Mouse (Mus musculus) kidney, postnatal 0 days (tissue): ENCODE measurements around the gene Cep85l. TPM values are rescaled to one million over a fixed set of nuclear protein-coding genes. Genes with fewer than 3 reads are reported as not detected.

Experiments
- ATAC-seq: fragments of 200-750 bp; cut with Nextera tagmentation; replicated peaks from 2 replicates; pipeline ENCODE4 v1.8.0; 2017; ENCODE audit warnings: low read depth, moderate number of reproducible peaks, moderate TSS enrichment, moderate library complexity; ENCODE audit not compliant: low FRiP score
- DNase-seq: peaks from one replicate; pipeline ENCODE4 v3.0.0-alpha.2; 2016; ENCODE audit warnings: low spot score
- H3K27ac ChIP-seq: fragments of 300-500 bp; sonication (generic); 2 replicates; pipeline ENCODE4 v1.5.1; 2014; ENCODE audit warnings: mild to moderate bottlenecking
- H3K27me3 ChIP-seq: fragments of 300-500 bp; sonication (generic); 2 replicates; pipeline ENCODE4 v1.6.1; 2014; ENCODE audit warnings: low read length, mixed read lengths; ENCODE audit not compliant: insufficient read depth
- H3K36me3 ChIP-seq: fragments of 300-500 bp; sonication (generic); 2 replicates; pipeline ENCODE4 v1.6.1; 2014; ENCODE audit warnings: low read length, mixed read lengths; ENCODE audit not compliant: insufficient read depth
- H3K4me1 ChIP-seq: fragments of 300-500 bp; sonication (generic); replicated peaks from 2 replicates; pipeline ENCODE4 v1.6.1; 2014; ENCODE audit warnings: antibody characterized with exemption, low read length, mixed read lengths; ENCODE audit not compliant: insufficient read depth
- H3K4me2 ChIP-seq: fragments of 300-500 bp; sonication (generic); 2 replicates; pipeline ENCODE4 v1.6.1; 2014; ENCODE audit warnings: mild to moderate bottlenecking, low read length, moderate library complexity, mixed read lengths
- H3K4me3 ChIP-seq: fragments of 300-500 bp; sonication (generic); replicated peaks from 2 replicates; pipeline ENCODE4 v1.5.1; 2014; ENCODE audit warnings: low read depth, low read length
- H3K9ac ChIP-seq: fragments of 300-500 bp; sonication (generic); 2 replicates; pipeline ENCODE4 v1.6.1; 2014; ENCODE audit warnings: low read depth, low read length
- H3K9me3 ChIP-seq: fragments of 300-500 bp; sonication (generic); replicated peaks from 2 replicates; pipeline ENCODE4 v1.6.1; 2016; ENCODE audit warnings: low read length, inconsistent platforms, mixed read lengths
- CTCF ChIP-seq: IDR thresholded peaks from 2 replicates; pipeline ENCODE4 v1.5.1; 2016; ENCODE audit warnings: antibody characterized with exemption, low read depth, mild to moderate bottlenecking, moderate library complexity
- WGBS: fragments of 180-500 bp; shearing (Covaris S2); extraction: QIAGEN DNeasy Blood & Tissue Kit; methylation state at CpG from one replicate; pipeline ENCODE4 v1.1.7; 2014; 5-methylcytosine and 5-hydroxymethylcytosine counted together
- polyA plus RNA-seq: library from polyadenylated mRNA; unstranded; fragments of >200 nt; fragmentation: Nextera tagmentation; extraction: Ambion mirVana; gene quantifications from 2 replicates; pipeline ENCODE4 v1.2.1, GENCODE M21; 2015

The Cep85l gene
- polyA plus RNA-seq, 1 experiment from 2014 or later, result 4.7 TPM

GRCm38 (mm10) chr10:53359016-53359415 is 20.7 kb downstream of the Cep85l start:
- H3K27ac ChIP-seq, result no peak overlapping the region
- ATAC-seq (no peak), DNase-seq (no peak)
- no peak for TF ChIP-seq CTCF
- no peak overlapping the region for H3K4me3 ChIP-seq
- H3K9ac ChIP-seq, result no peak overlapping the region
- 87% methylated on average over 3 of the region's 3 CpGs for WGBS
- H3K4me1 ChIP-seq, result no peaks in the 10 kb centered on the region
- H3K36me3 ChIP-seq, result no peaks in the 10 kb centered on the region
- H3K27me3 ChIP-seq, result no peaks in the 10 kb centered on the region
- H3K9me3 ChIP-seq, result no peaks in the 10 kb centered on the region
- H3K4me2 ChIP-seq, result no peak overlapping the region

GRCm38 (mm10) chr10:53353665-53354064 is 26.1 kb downstream of the Cep85l start:
- no peak overlapping the region for H3K4me2 ChIP-seq
- 90% methylated on average over 3 of the region's 3 CpGs for WGBS
- no peak for ATAC-seq

DNA sequence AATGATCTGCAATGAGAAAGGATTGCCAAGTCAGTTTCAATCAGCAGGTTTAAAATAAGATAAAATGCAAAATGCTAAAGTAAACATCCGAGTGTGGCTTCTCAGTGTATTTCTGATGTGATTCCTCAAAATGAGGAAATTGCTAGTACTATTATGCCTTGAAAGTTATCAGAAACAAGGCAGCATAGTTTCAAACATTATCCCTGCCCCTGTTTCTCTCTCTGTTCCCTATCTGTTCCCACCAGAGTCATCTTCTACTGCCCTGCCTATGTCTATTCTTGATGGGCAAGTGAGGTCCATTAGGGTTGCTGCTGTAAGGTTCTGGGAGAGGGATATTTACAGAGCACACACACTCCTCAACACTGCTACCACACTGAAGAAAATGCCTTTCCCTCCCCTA is 30.5 kb downstream of the Cep85l start:
- H3K9ac ChIP-seq, result no peak overlapping the region
- H3K9me3 ChIP-seq, result no peaks in the 10 kb centered on the region
- 91% methylated on average over 1 of the region's 1 CpGs for WGBS
- H3K27ac ChIP-seq, result no peak overlapping the region
- DNase-seq, result no peak
- H3K36me3 ChIP-seq, result no peaks in the 10 kb centered on the region
- no peaks in the 10 kb centered on the region for H3K27me3 ChIP-seq
- no peak for TF ChIP-seq CTCF
- no peaks in the 10 kb centered on the region for H3K4me1 ChIP-seq
- no peak overlapping the region for H3K4me3 ChIP-seq
- no peak for ATAC-seq
- H3K4me2 ChIP-seq, result no peak overlapping the region

More at GRCm38 (mm10) chr10:53353665-53354064, 26.1 kb downstream of the Cep85l start:
- no peak overlapping the region for H3K4me3 ChIP-seq
- H3K4me1 ChIP-seq, result no peaks in the 10 kb centered on the region
- no peak for TF ChIP-seq CTCF
- no peak overlapping the region for H3K9ac ChIP-seq
- H3K36me3 ChIP-seq, result no peaks in the 10 kb centered on the region
- no peak overlapping the region for H3K27ac ChIP-seq
- H3K9me3 ChIP-seq, result no peaks in the 10 kb centered on the region
- no peak for DNase-seq
- H3K27me3 ChIP-seq, result no peaks in the 10 kb centered on the region

DNA sequence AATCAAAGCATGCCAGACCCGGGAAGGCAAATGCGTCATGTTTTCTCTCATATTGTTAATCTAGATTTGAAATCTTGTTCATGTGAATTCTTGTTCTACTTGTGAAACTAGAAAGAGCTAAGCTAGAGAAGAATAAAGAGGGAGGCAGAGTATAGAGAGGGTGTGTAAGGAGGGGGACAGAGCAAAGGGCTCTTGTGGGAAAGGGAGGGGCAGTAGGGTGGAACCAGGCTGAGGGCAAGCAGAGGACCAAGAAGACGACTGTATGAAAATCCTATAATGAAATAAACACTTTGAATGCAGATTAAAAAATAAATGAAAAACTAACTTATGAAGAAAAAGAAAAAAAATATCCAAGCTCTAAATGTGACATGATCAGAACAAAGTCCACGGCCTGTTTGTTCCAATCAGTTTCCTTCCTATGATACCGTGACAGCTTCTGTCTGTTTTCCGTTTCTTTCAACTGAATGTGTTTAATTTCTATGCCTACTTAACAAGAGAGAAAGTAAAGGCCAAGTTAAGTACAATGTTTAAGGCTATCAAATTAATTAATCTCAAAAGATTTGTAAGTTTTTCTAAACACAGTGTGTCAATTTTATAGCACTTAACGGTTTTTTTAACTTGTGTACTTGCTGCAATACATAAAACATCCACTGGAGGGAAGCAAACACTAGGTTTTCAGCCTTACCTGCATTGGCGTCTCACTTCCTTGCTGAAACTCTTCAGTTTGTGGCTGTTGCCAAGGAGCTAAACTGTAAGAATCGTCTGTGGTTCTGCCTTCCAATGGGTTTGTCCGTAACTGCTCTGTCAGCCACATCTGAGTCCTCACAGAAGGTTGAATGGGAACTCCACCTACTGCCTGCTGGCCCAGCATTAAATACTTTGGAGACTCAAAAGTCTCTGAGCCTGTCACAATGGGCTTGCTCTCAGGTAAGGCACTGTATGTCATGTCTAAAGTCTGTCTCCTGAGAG is 31.7 kb downstream of the Cep85l start:
- H3K4me3 ChIP-seq, result no peak overlapping the region
- peak; percentile 91 for TF ChIP-seq CTCF
- H3K36me3 ChIP-seq, result no peaks in the 10 kb centered on the region
- H3K9ac ChIP-seq, result no peak overlapping the region
- 51% methylated on average over 10 of the region's 10 CpGs for WGBS
- H3K4me1 ChIP-seq, result no peaks in the 10 kb centered on the region
- H3K27ac ChIP-seq, result no peak overlapping the region
- no peak overlapping the region for H3K4me2 ChIP-seq
- ATAC-seq (peak; percentile 38; the same call in 1 of the 2 replicates), DNase-seq (peak; percentile 87)
- H3K27me3 ChIP-seq, result no peaks in the 10 kb centered on the region
- no peaks in the 10 kb centered on the region for H3K9me3 ChIP-seq

DNA sequence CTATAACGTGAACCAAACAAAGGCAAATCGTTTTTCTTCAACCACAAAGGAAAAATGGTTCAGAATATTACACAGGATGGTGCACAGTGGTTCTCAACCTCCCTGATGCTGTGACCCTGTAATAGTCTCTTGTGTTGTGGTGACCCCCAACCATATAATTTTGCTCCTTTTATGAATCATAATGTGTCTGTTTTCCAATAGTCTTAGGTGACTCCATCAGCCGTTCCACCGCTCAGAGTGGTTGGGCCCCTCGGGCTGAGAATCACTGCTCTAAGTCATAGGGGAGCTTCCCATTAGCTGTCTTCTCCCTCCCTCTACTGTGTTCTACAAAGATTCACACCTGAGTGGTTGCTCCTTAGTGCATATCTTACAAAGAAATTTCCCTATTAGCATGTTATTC is 32.8 kb downstream of the Cep85l start:
- H3K27me3 ChIP-seq, result no peaks in the 10 kb centered on the region
- no peak; the same call in 1 of the 2 replicates for TF ChIP-seq CTCF
- ATAC-seq, result peak; percentile 35; the same call in 1 of the 2 replicates
- H3K4me2 ChIP-seq, result no peak overlapping the region
- no peak for DNase-seq
- no peaks in the 10 kb centered on the region for H3K4me1 ChIP-seq
- no peak overlapping the region for H3K9ac ChIP-seq
- H3K9me3 ChIP-seq, result no peaks in the 10 kb centered on the region
- H3K27ac ChIP-seq, result no peak overlapping the region
- H3K36me3 ChIP-seq, result no peaks in the 10 kb centered on the region
- no peak overlapping the region for H3K4me3 ChIP-seq
- WGBS, result 88% methylated on average over 5 of the region's 5 CpGs

DNA sequence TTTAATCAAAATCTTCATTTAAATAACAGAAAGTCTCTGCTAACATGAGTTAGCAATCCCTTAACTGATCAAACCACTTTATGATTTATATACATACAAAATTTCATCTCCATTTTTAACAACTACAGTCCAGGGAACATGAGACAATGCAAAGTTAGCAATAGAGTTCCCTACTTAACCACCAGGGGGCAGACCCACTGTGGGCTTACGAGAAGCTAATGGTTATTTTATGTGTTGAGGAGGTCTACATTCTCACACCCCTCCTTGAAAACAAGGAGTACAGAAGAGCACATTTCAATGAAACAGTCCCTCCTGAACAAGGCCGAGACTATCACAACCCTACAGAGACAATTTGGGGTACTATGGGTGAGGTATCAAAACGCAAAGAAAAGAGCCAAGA is 33.2 kb downstream of the Cep85l start:
- peak; percentile 72 for DNase-seq

More for the DNA sequence above, 33.2 kb downstream of the Cep85l start:
- Histone ChIP-seq H3K27ac (no peak overlapping the region), H3K36me3 (no peaks in the 10 kb centered on the region), H3K4me3 (no peak overlapping the region), H3K4me1 (no peaks in the 10 kb centered on the region), H3K4me2 (no peak overlapping the region), H3K9ac (no peak overlapping the region), H3K9me3 (no peaks in the 10 kb centered on the region), H3K27me3 (no peaks in the 10 kb centered on the region)
- WGBS, result 57% methylated on average over 3 of the region's 3 CpGs
- peak; percentile 86 for TF ChIP-seq CTCF
- no peak for ATAC-seq
